Mouse (Mus musculus): ENCODE measurements at regions not wholly inside any gene's neighbourhood (a gene's known extent, or its start where the extent isn't known, plus 50 kb on each side); places are given as distances from the start of the nearest gene placed in this dataset.
"Not testable (repeated sequence)": the region's sequence is repeated elsewhere in the genome, so short reads cannot be mapped to it uniquely, and the experiment has no call there.

- no peak for DNase-seq
Observed at GRCm38 (mm10) chr12:106310171-106310570, 300.1 kb downstream of the Vrk1 start.

GRCm38 (mm10) chr12:106310585-106311319, 300.7 kb downstream of the Vrk1 start:
- no peak for DNase-seq

DNA sequence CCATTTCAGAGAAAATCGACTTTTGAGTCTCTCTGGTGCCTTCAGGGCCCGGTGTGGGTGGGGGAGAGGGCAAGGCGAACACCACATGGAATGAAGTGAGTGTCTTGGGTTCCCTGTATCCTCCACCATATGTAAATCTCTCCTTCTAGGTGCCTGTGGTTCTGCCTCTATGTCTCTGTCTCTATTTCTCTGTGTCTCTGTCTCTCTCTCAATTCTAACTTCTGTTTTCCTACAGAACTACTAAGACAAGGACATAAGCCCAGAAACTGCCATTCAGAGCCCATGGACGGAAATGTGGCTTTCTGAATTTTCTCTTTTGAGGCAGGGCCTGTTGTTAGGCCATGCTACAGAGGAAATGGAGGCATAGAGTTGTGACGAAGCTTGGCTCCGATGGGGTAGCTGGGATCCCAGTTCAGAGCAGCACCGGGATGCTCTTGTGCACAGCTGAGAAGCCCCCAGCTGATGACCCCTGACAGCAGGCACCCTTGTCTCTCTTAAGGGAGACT, 301.3 kb downstream of the Vrk1 start:
- no peak for DNase-seq

- DNase-seq: peak; percentile 4
Observed at GRCm38 (mm10) chr12:106311831-106312600, 302.0 kb downstream of the Vrk1 start.

GRCm38 (mm10) chr12:106317738-106318137, 307.7 kb downstream of the Vrk1 start:
- no peak for DNase-seq

DNA sequence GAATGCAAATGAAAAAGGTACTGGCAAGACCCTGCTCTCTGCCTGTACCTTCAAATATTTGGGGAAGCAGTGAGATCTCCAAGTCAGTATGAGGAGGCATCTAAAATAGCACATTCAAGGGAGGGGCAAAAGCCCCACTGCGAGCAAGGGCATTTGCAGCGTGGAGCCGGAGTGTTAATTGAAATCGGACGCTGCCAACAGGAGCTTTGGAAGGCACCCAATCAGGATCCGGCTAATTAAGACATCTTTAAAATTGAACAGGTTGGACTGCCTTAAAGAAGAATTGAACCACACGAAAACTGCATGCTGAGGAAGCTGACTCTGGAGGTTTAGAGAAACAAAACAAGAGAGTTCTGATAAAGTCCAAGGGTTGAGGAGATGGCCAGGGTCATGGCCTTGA, 311.5 kb downstream of the Vrk1 start:
- DNase-seq: no peak

DNA sequence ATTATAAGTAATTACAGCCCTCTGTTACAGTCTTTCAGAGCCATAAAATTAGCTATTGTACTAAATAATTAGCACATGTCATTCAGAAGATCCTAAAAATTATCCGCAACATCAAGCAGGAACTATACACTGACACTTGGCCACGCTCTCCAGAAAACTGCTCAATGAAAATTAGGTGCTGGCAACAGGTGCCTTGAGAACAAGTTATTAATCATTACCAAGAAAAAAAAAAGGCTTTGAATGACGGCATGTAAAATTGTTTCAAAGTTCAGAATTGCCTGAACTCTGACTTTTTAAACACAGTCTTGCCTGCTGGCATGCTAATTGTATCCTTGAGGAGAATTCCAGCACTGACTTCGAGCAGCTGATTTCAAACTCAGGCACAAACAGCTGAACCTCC, 316.6 kb downstream of the Vrk1 start:
- DNase-seq: peak; percentile 70

DNA sequence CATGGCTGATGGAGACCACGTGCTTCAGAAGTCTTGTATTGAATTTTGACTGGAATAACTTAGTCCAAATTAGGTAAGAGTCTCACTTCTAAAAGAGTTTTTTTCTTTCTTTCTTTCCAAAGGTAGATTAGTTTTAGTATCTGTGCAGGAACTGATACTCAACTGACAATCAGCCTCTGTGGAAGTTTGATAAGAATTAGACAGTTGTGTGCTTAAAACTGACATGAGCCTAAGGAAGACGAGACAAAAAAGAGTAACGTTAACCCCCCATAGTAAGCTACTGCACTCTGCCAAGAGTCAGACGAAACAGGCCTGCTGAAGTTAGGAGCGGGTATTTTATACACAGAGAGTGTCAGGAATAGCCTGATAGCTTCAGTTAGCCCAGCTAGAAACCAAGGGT, 317.3 kb downstream of the Vrk1 start:
- no peak for DNase-seq

DNA sequence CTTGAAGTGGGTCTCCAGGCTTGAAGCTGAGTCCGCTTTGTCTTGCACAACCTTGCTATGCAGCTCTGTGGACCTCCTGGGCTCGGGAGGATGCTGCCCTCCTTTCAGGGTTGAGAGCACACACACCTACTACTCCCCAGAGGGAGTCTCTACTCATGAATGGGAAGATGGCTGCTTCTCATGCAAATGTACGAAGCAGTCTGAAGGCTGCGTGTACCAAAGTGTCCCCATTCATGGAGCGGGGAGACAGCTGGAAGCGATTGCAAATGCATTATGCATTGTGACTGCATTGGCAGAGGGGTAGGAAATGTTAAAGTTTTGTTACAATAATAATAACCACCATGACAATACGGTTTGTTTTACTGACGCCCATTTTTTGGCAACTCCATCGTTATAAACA, 347.8 kb downstream of the Vrk1 start:
- DNase-seq: no peak

GRCm38 (mm10) chr12:106361646-106362045, 351.6 kb downstream of the Vrk1 start:
- not testable (repeated sequence) for DNase-seq

DNA sequence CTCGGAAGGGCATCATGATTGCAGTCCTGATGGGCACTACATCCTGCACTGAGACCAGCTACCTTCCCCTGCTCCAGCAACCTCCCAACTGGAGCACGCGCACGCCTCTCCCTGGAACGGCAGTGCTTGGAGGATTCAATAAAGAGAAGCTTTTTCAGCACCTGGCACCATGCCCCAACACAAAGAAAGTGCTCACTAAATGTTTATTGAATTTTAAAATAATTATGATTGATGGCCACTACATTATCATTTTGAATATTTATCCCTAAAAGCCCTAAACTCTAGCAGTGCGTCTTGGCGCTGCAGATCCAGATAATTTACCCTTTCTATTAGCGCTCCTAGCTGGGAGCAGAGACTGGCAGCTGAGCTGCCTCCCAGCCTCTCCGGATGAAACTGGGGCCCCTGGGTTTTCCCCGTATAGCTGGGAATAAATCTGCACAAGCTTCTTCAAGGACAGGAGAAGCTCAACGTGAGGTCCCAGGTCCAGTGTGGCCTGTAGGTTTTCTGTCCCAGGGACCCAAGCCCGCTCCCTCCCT, 364.9 kb downstream of the Vrk1 start:
- DNase-seq: no peak

DNA sequence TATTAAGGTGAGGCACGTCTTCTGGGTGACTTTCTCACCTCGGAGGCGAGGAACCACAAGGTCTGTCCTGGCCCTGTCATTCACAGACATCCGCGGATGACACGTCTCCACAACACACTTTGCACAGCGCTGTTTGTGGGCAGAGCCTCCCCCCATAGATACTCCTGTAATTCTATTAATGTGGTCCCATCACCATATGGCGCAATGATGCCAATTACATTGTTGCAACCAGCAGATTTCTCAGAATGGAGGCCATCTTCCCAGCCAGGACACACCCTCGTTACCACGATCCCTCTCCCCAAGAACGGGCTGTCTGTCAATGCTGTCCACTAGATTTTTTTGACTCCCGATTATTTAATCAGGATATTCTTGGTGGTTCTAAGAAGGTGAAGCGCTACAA, 365.9 kb downstream of the Vrk1 start:
- DNase-seq: no peak

GRCm38 (mm10) chr12:106376783-106377182, 366.8 kb downstream of the Vrk1 start:
- no peak for DNase-seq

DNA sequence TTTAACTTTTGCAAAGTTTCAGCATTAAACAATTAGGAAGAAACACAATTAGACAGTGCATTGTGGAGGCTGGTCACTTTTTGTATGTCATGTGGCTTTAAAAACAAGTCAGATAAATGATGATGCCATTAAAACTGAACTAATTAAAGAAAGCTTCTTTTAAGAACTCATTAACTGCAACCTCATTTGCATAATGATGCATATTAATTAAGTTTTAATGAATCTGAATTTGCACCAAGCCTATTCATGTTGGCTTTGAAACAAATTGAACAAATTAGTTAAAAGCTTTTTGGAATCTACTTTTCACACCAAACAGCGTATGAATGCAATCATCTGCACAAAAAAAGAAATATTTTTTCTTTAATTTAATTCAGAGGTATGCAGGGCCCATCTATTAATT, 367.3 kb downstream of the Vrk1 start:
- DNase-seq: no peak

GRCm38 (mm10) chr12:106377761-106378160, 367.7 kb downstream of the Vrk1 start:
- DNase-seq: no peak

- DNase-seq: peak; percentile 12
Observed at GRCm38 (mm10) chr12:106378303-106379075, 368.5 kb downstream of the Vrk1 start.

GRCm38 (mm10) chr12:106379151-106379594, 369.1 kb downstream of the Vrk1 start:
- DNase-seq: peak; percentile 16

DNA sequence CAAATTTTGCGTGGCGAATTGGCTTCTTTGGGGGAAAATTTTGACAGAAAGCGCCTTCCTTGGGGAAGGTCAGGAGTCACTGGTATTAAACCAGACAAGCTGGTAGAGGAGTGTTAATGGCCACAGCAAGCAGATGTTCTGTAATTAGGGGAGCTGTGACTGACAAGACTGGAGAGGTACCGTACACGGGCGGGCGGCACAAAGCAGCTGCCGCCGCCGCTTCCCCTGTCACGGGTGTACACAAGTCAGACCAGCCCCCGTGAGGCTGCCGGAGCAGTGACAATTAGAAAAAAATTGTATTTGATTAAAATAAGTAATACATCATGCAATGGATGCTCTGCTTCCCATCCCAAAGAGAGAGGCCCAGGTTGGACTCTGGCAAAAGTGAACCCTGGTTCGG, 369.8 kb downstream of the Vrk1 start:
- DNase-seq: no peak

DNA sequence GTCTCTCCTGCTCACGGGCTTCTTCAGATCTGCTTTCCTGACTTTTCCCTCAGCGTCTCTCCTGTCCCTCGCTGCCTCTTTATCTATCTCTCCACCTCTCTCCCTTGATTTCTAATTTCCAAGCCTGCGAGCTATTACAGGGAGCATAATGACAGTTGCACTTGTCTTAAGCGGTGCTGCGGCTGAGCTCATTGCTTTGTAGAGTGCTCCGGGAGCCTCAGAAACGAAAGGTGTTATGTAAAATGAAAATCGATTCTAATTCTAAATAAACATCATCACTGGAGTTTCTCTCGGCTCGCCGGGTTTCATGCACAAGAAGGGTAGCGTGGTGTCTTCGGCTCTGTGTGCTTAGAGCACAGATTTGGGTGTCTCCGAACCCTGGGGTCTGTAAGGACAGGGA, 371.8 kb downstream of the Vrk1 start:
- DNase-seq: no peak

- DNase-seq: no peak
Observed at GRCm38 (mm10) chr12:106389214-106389613, 379.2 kb downstream of the Vrk1 start.

- no peak for DNase-seq
Observed at GRCm38 (mm10) chr12:106392316-106392715, 382.3 kb downstream of the Vrk1 start.

DNA sequence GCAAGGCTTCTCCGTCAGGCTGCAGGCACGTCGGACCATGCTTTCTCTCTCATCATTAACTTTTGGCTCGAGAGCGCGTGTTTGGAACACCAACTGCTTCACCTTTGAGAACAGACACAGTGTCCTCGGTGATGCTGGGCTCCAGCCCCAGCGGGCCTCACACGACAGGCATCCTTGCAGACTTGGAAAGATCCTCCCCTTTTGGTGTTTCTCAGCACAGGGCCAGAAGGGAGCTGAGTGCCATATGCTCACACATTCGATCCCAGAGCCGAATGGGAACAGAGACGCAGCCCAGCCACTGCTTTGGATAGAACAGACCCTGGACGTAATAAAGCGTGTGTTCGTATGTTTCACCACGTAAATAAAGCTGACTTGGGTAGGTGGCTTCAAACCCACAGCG, 389.1 kb downstream of the Vrk1 start:
- DNase-seq: no peak

DNA sequence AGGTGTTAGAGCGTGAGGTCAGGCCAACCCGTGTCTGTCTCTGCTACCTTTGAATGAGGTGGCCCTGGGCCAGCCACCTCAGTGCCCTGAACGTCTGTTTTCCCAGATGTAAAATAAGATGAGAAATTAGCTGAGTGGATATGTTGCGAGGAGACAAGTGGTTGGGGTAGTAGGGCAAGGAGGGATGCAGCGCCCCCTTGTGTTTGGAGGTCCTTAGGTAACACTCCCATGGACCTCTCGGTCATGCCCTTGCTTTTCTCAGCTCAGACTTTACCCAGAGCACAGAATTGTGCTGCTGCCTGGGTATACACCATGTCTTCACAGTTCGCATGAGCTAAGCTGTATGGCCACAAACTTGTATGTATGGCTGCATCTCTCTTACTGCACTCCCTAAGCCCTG, 401.0 kb downstream of the Vrk1 start:
- no peak for DNase-seq
